Mouse (Mus musculus) cortical plate, adult 2 months (tissue): ENCODE data around the gene Il17a. TPM values are rescaled to one million over a fixed set of nuclear protein-coding genes. Genes with fewer than 3 reads are reported as not detected.

Experiments used
- H3K27ac ChIP-seq: fragments of 200-500 bp; 2 replicates; pipeline ENCODE4 v1.5.1; 2012; ENCODE audit warnings: low read length, control low read depth, inconsistent platforms; ENCODE audit not compliant: insufficient read depth
- H3K4me1 ChIP-seq: fragments of 200-500 bp; 2 replicates; pipeline ENCODE4 v1.6.1; 2011; ENCODE audit warnings: low read length; ENCODE audit not compliant: control insufficient read depth, insufficient read depth
- H3K4me3 ChIP-seq: fragments of 200-500 bp; 2 replicates; pipeline ENCODE4 v1.5.1; 2011; ENCODE audit warnings: mild to moderate bottlenecking, low read length, control low read depth; ENCODE audit not compliant: insufficient read depth
- CTCF ChIP-seq: fragments of 200-500 bp; IDR thresholded peaks from 2 replicates; pipeline ENCODE4 v1.5.1; 2011; ENCODE audit warnings: mild to moderate bottlenecking, control low read depth, low read length; ENCODE audit not compliant: insufficient read depth; ENCODE audit errors: extremely low read depth
- POLR2A ChIP-seq: fragments of 200-500 bp; IDR thresholded peaks from 2 replicates; pipeline ENCODE4 v1.6.1; 2011; ENCODE audit warnings: mild to moderate bottlenecking, low read length, control low read depth; ENCODE audit not compliant: insufficient read depth; ENCODE audit errors: extremely low read depth
- polyA plus RNA-seq: library from polyadenylated mRNA; depleted of rRNA; stranded (reverse); fragments of >200 nt; gene quantifications from 2 replicates; pipeline ENCODE4 v1.2.3, GENCODE M21; 2012; rRNA removed

Il17a gene
- not detected in 2 replicates for polyA plus RNA-seq

DNA sequence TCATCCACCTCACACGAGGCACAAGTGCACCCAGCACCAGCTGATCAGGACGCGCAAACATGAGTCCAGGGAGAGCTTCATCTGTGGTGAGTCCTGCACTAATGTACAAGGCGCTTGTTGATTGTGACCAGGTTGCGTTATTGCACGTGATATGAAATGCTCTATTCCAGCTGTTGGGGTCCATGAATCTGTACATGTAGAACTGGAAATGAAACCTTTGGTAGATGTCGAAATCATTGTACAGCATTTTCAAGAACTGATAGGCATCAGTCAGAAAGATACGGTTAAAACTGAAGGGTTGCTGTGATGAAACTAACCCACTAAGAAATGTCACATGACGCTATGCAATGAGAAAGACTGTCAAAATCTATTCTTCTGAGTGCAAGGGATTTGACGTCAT, at the start of gene Il17a:
Gene Il17a, plus strand, starts transcription at position 3 of the 400 bp plus-strand sequence.
- Histone ChIP-seq H3K27ac (no peak within 1 kb of the TSS), H3K4me1 (no peaks in the 10 kb centered on the region), H3K4me3 (no peak within 1 kb of the TSS)
- TF ChIP-seq POLR2A, result no peak
- TF ChIP-seq CTCF, result no peak

DNA sequence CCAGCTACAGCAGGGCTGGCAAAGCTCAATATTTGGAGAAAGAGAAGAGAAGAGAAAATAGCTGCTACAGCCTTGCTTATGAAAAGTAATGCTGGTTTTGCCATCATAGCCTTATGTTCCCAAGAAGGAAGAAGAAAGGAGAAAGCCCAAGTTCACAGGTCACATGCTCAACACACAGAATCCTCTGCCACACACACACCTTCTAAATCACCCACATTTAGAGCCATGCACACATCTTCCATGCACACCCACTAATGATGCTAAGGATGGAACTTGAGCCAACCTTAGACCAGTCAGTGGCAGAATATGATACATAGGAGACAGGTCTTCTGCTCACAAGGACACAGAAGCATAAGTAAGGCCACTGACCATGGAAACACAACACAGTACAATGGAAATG, 47.9 kb upstream of the Il17a start:
- no peak overlapping the region for H3K27ac ChIP-seq
- no peak overlapping the region for H3K4me3 ChIP-seq
- TF ChIP-seq POLR2A (no peak), CTCF (no peak)
- no peaks in the 10 kb centered on the region for H3K4me1 ChIP-seq

DNA sequence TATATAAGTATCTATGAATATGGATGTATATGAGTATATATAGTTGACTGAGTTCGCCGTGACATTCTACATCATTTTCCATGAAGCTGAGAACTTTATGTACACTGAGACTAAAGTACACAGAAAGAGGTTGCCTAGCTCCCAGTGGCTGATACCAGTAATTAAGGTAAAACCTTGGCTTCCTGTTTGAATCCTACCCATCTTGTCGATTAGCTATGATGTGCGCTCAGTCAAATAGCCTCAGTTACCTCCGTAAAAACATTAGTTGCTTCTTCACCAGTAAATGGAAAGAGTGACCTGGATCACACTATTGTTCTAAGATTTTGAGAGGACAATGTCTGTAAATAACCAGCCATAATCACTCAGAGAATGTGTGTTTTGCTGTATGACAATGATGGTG, 47.3 kb upstream of the Il17a start:
- H3K27ac ChIP-seq, result no peak overlapping the region
- H3K4me3 ChIP-seq, result no peak overlapping the region
- TF ChIP-seq CTCF (no peak), POLR2A (no peak)
- no peaks in the 10 kb centered on the region for H3K4me1 ChIP-seq

DNA sequence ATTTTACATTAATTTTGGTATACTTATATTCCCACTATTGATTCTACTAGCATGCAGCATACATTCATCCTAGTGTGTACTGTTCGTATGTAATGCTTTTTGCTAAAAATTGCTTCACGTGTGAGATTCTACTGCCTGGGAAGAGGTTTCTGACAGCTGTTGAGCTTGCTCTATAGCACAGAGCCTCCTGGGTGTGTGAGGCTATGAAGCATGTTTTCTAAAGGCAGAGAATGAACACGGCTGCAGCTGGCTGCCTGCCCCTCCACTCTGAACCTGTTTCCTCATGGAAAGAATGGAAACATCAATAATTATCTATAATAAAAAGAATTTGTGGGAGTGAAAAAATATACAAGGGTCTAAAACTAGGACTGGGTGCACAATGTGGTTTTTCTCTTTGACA, 46.9 kb upstream of the Il17a start:
- TF ChIP-seq POLR2A, result no peak
- no peak for TF ChIP-seq CTCF
- no peak overlapping the region for H3K27ac ChIP-seq
- no peaks in the 10 kb centered on the region for H3K4me1 ChIP-seq
- H3K4me3 ChIP-seq, result no peak overlapping the region

DNA sequence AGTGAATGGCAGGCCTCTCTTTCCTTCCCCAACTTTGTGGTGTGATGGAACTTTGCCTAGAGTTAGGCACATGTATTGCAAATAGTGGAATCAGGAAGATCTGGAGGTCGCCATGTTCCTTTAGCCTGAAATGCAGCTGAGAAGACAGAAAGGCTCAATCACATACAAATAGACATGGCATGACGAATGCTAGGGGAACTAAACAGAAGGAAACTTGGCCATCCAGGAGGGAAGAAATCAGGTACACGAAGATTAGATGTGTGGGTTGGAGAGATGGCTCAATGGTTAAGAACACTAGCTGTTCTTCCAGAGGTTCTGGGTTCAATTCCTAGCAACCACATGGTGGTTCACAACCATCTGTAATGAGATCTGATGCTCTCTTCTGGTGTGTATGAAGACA, 46.3 kb upstream of the Il17a start:
- Histone ChIP-seq H3K27ac (no peak overlapping the region), H3K4me1 (no peaks in the 10 kb centered on the region), H3K4me3 (no peak overlapping the region)
- TF ChIP-seq CTCF (no peak), POLR2A (no peak)

DNA sequence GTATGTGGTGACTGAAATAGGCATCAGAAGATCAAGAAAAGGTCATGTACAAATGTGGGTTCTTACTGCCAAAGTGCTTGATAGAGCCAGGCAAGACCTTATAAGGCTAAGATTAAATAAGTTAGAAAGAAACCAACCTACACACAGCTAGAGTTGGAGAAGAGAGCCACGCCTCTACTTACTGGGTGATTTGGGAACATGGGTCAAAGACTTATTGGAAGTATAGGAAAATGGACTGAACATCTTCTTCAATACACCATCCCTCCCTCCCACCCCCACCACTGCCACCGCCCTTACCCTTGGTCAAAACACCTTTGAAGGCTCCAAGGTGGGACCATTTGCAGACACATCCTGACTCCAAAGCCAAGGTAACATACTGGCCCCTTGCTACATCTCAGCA, 45.3 kb upstream of the Il17a start:
- Histone ChIP-seq H3K4me3 (no peak overlapping the region), H3K4me1 (no peaks in the 10 kb centered on the region), H3K27ac (no peak overlapping the region)
- TF ChIP-seq CTCF (no peak), POLR2A (no peak)

DNA sequence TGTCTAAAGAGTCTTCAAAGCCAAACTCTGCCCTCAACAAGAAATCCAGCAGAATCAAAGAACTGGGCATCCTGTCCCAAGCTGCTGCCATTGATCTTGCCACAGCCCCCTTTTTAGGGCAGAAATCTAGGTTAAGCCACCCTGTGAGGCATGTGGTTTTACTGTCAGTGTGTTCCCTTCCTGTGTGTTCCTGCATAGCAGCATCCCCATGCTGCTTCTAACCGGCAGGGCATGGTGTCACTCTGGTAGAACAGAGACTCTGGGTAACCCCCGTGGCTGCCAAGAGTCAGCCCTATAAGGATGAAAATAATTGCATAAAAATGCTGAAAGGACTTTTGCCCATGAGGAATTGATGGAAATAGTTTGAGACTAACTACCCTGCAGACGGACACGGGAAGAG, 44.8 kb upstream of the Il17a start:
- TF ChIP-seq CTCF (no peak), POLR2A (no peak)
- no peak overlapping the region for H3K27ac ChIP-seq

DNA sequence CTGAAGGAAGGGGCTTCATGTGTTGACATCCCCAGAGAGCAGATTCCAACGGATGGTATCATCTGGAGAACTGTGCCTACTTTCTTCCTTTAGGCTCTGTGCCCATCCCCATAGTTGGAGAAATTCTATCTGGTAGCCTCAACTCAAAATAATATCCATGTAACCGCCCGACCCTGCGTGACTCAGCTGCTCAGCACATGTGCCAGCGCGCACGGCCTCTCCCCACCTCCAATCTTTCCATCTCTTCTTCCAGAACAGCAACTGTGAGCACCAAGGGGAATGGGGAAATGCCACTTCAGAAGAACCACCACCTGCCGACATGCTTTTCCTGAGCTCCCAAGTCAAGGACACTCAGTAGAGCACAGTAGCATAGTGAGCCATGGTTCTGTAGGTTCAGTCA, 39.4 kb upstream of the Il17a start:
- no peak overlapping the region for H3K27ac ChIP-seq
- no peak for TF ChIP-seq CTCF
- no peak for TF ChIP-seq POLR2A
- no peak overlapping the region for H3K4me3 ChIP-seq
- no peaks in the 10 kb centered on the region for H3K4me1 ChIP-seq

More for the DNA sequence above, 44.8 kb upstream of the Il17a start:
- H3K4me3 ChIP-seq, result no peak overlapping the region
- H3K4me1 ChIP-seq, result no peaks in the 10 kb centered on the region

DNA sequence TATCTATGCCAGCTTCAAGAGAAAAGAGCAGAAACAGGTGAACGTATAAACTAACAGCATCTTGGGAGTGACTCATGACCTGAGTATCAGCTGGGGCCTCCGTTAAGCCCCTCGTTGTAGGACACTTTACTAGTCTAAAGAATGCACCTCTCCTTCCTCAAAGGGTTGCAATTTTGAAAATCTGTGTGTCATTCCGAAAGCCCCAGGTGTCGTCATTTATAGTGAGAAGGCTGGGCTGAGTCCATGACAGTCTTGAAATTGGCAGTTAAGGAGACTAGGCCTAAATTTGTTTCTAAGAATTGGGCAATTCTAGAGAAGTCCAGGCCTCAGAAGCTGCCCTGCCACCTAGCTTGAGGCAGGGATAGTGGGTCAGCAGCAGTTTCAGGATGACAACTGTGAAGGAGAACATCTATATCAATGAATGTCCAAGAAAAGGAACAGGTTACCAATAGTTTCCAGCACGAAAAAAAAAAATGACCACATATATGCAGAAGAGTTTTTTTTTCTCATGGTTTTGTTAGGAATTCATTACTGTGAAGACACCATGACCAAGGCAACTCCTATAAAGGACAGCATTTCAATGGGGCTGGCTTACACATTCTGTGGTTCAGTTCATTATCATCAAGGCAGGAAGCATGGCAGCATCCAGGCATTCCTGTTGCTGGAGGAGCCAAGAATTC, 36.9 kb upstream of the Il17a start:
- Histone ChIP-seq H3K27ac (no peak overlapping the region), H3K4me1 (no peaks in the 10 kb centered on the region), H3K4me3 (no peak overlapping the region)
- no peak for TF ChIP-seq CTCF
- TF ChIP-seq POLR2A, result no peak

DNA sequence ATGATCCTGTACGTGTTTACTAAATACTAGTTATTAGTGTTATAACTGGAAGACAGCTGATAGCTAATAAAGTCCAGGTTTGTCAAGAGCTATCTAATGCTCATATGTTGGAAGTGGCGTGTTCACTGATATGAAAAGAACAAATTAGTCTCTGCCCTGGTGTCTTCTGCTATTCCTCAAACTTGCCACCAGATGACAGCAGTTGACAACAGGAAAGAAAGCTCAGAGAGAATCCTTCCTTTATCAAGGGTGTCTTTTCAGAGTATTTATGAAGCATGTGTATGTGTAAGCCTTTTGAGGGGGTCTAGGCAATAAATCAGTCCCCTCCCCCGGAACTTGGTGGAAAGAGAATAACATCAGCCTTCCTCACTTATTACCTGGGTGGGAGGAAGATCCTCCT, 30.7 kb upstream of the Il17a start:
- H3K4me3 ChIP-seq, result no peak overlapping the region
- TF ChIP-seq CTCF (peak; percentile 69; the same call in 1 of the 2 replicates), POLR2A (no peak)
- H3K27ac ChIP-seq, result no peak overlapping the region
- H3K4me1 ChIP-seq, result no peaks in the 10 kb centered on the region

DNA sequence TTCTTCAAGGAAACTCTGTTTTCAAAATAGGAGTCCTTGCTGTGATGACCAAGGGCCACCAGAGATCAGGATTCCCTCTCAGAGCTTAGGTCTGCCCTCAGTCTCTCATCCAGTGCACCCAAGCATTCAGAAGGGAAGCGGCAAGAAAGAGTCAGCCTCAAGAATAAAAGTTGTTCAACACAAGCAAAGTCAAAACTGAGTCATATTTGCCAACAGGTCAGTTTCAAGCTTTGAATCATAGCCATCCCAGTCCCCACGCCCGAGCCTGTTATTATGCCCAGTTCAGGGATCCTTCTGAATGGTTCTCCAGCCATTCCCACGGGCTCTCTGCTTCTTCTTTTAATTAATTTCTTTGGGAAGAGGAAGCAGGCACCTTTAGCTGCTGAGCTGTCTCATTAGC, 5.9 kb downstream of the Il17a start:
- Histone ChIP-seq H3K27ac (no peak overlapping the region), H3K4me1 (no peaks in the 10 kb centered on the region)
- no peak for TF ChIP-seq CTCF
- TF ChIP-seq POLR2A, result no peak

More for the DNA sequence above, 5.9 kb downstream of the Il17a start:
- no peak overlapping the region for H3K4me3 ChIP-seq
